ENCODE assay signal across 7 mouse cellular contexts in genomic region chr13:46627841-46628240, GRCm38 (mm10). TPM values are rescaled to one million over a fixed set of nuclear protein-coding genes. Genes with fewer than 3 reads are reported as not detected.
A peak's percentile ranks its signal among the peaks of the same experiment; 100 is the strongest.
DNase-seq lines count a peak whose midpoint lies in the region; ATAC-seq and TF ChIP-seq lines count a peak whose summit lies in the region.

No protein-coding gene starts in this region.

- H3K36me3 ChIP-seq in heart, adult 2 months (ENCODE audit: control insufficient read depth, insufficient read depth, low read length), result no peaks in the 10 kb centered on the region
- H3K36me3 ChIP-seq in intestine, embryonic 16.5 days (ENCODE audit: control insufficient read depth, insufficient read depth, low read length), result no peaks in the 10 kb centered on the region
- H3K36me3 ChIP-seq in midbrain, postnatal 0 days (ENCODE audit: insufficient read depth, low read length), result no peaks in the 10 kb centered on the region

- intact Hi-C loops in heart, adult 2 months (cut with DNase I), result no loop called here

- peak; percentile 14 for DNase-seq in heart, adult 8-10 months (ENCODE audit: low spot score)
- no peak for DNase-seq in heart, adult 2 months
- DNase-seq in lung, postnatal 36 days, result peak; percentile 42
- DNase-seq in lung, postnatal 25 days (ENCODE audit: low spot score), result no peak
- peak; percentile 79 for DNase-seq in midbrain, postnatal 0 days (ENCODE audit: low spot score)
- no peak for DNase-seq in c-Kit-positive CD71-positive TER-119-positive erythroid progenitor cells, embryonic 14.5 days (ENCODE audit: low spot score)

- no peak for TF ChIP-seq CTCF in heart, adult 2 months (IDR thresholded peaks at IDR 0.05)
- TF ChIP-seq CTCF in midbrain, postnatal 0 days (IDR thresholded peaks at IDR 0.05), result no peak

- no peak overlapping the region for H3K4me3 ChIP-seq in heart, adult 2 months
- H3K4me3 ChIP-seq in intestine, embryonic 16.5 days (ENCODE audit: low read length), result no peak overlapping the region
- no peak overlapping the region for H3K4me3 ChIP-seq in midbrain, postnatal 0 days (ENCODE audit: low read depth, low read length)

- no peak overlapping the region for H3K9ac ChIP-seq in heart, adult 2 months (ENCODE audit: low read depth, low read length)
- no peak overlapping the region for H3K9ac ChIP-seq in intestine, embryonic 16.5 days (ENCODE audit: low read depth, low read length)
- 0 out of 2 replicates have a peak overlapping the region, but pooled peaks have one; percentile 24 for H3K9ac ChIP-seq in midbrain, postnatal 0 days (replicated peaks; ENCODE audit: low read length, poor library complexity, severe bottlenecking)

- TF ChIP-seq POLR2A in heart, adult 2 months (IDR thresholded peaks at IDR 0.05; ENCODE audit: insufficient read depth, low read depth, low read length), result no peak

- no peaks in the 10 kb centered on the region for H3K79me2 ChIP-seq in heart, adult 2 months (replicated peaks; ENCODE audit: control insufficient read depth, insufficient read depth, low read length)

- 0 out of 2 replicates have a peak, but pooled peaks have one; percentile 40 for ATAC-seq in intestine, embryonic 16.5 days
- ATAC-seq in midbrain, postnatal 0 days (ENCODE audit: low FRiP score), result peak; percentile 83

- H3K4me1 ChIP-seq in heart, adult 2 months (ENCODE audit: control insufficient read depth, insufficient read depth, low read length), result no peaks in the 10 kb centered on the region
- no peaks in the 10 kb centered on the region for H3K4me1 ChIP-seq in intestine, embryonic 16.5 days (ENCODE audit: control insufficient read depth, insufficient read depth, low read length)
- H3K4me1 ChIP-seq in midbrain, postnatal 0 days (ENCODE audit: insufficient read depth, low read length), result peaks cover 4% of the 10 kb centered on the region; the same call in 1 of the 2 replicates

- H3K27ac ChIP-seq in heart, adult 2 months, result no peak overlapping the region
- no peak overlapping the region for H3K27ac ChIP-seq in intestine, embryonic 16.5 days (ENCODE audit: low read length)
- peak overlapping the region; percentile 68 for H3K27ac ChIP-seq in midbrain, postnatal 0 days (ENCODE audit: low read depth, low read length)

- H3K4me2 ChIP-seq in intestine, embryonic 16.5 days (ENCODE audit: low read depth, low read length), result no peak overlapping the region
- no peak overlapping the region for H3K4me2 ChIP-seq in midbrain, postnatal 0 days (ENCODE audit: low read depth, low read length, poor library complexity, severe bottlenecking)

- 50% methylated on average over 10 of the region's 10 CpGs for WGBS in heart, adult 2 months
- WGBS in intestine, embryonic 16.5 days, result 46% methylated on average over 10 of the region's 10 CpGs
- 35% methylated on average over 10 of the region's 10 CpGs for WGBS in midbrain, postnatal 0 days

- TF ChIP-seq EP300 in heart, adult 2 months (IDR thresholded peaks at IDR 0.05; ENCODE audit: insufficient read depth, low read depth, low read length), result no peak

- no peaks in the 10 kb centered on the region for H3K27me3 ChIP-seq in heart, adult 2 months (ENCODE audit: control insufficient read depth, insufficient read depth, low read length)
- H3K27me3 ChIP-seq in intestine, embryonic 16.5 days (replicated peaks; ENCODE audit: control insufficient read depth, insufficient read depth, low read length), result no peaks in the 10 kb centered on the region
- no peaks in the 10 kb centered on the region for H3K27me3 ChIP-seq in midbrain, postnatal 0 days (ENCODE audit: insufficient read depth, low read length)

- no peaks in the 10 kb centered on the region for H3K9me3 ChIP-seq in intestine, embryonic 16.5 days (ENCODE audit: control insufficient read depth, low read length)
- no peaks in the 10 kb centered on the region for H3K9me3 ChIP-seq in midbrain, postnatal 0 days (ENCODE audit: low read length)

RNA-seq across cellular contexts. Expression of gene Fam8a1, which starts 41.5 kb away (rescaled TPM):
- 10 to 100 TPM; 29.3 to 37.5 (median 33.3) TPM for total RNA-seq in heart, adult 8-10 months (2022)
- total RNA-seq in heart, adult 2 months (2021), result 10 to 100 TPM; 32.7 to 38.3 TPM
- polyA plus RNA-seq in heart, adult 2 months (2012; rRNA removed), result 9.7 and 17.4 TPM in 2 replicates
- polyA plus RNA-seq in intestine, embryonic 16.5 days (2015; fragmentation: Nextera tagmentation; extraction: Ambion mirVana), result 4.6 and 5.9 TPM in 2 replicates
- total RNA-seq in midbrain, postnatal 0 days (2014; rRNA removed), result 59.2 and 68.1 TPM in 2 replicates
- polyA plus RNA-seq in midbrain, postnatal 0 days (2015; fragmentation: Nextera tagmentation; extraction: Ambion mirVana), result 15.8 and 18.1 TPM in 2 replicates

Comparison
In these comparisons a context has a peak if more than half of its experiments do, and no peak if none do; other contexts are left out.
1. DNase-seq: peak in heart, adult 8-10 months (single experiment), lung, postnatal 36 days (single experiment) and midbrain, postnatal 0 days (single experiment); none in heart, adult 2 months (0 of 2), lung, postnatal 25 days (single experiment) and c-Kit-positive CD71-positive TER-119-positive erythroid progenitor cells, embryonic 14.5 days (single experiment).